Comparison of ENCODE assay signal across 8 mouse cellular contexts in the genomic region with DNA sequence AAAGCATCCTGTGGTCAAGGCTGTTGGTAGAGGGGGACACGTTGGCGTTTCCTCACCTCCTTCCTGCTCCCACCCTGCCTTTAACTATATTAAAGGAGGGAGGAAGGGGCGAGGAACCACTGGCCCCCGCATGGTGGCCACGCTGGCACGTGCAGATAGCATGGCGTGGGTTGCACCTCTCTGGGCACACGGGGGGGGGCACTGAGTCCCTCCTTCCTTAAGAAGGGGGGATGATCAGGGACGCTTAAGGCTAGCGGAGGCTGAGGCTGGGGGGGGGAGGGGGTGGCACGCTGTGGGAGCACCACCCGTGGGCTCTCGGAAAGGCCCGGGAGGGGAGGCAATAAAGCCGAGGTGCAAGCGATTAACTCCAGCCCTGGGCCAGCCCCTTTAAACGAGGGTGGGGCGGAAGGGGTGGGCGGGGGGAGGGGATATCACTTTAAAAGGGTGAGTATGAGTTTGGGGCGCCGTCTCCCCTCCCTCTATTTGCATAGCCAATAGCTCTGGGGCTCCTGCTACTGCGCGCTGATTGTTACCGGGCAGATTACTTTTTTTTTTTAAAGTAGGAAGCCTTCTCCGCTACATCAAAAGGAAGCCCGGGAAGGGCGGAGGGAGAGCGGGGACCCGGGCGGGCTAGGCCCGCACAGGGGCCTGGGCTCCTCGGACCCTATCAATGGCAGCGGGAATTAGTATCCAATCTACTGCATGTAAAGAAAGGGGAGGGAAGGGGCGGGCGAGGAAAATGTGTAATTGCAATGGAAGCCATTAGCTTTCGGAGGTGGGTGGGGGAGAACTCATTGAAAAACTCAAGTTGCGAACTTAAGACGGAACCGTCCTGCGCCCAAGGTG. TPM values are rescaled to one million over a fixed set of nuclear protein-coding genes. Genes with fewer than 3 reads are reported as not detected.
DNase-seq lines count a peak whose midpoint lies in the region; ATAC-seq lines count a peak whose summit lies in the region.

Gene Ccnd2 (minus strand): TSS at position 88 of the 846 bp plus-strand sequence.

- peaks cover 12% of the 10 kb centered on the region; the same call in 1 of the 2 replicates for H3K9me3 ChIP-seq in erythroblast, embryonic 14.5 days (ENCODE audit: control insufficient read depth, low read length)
- no peaks in the 10 kb centered on the region for H3K9me3 ChIP-seq in heart, embryonic 12.5 days (replicated peaks)
- no peaks in the 10 kb centered on the region for H3K9me3 ChIP-seq in kidney, embryonic 15.5 days (replicated peaks)
- H3K9me3 ChIP-seq in liver, embryonic 11.5 days (ENCODE audit: control insufficient read depth, low read length) = no peaks in the 10 kb centered on the region
- no peaks in the 10 kb centered on the region for H3K9me3 ChIP-seq in stomach, embryonic 16.5 days (replicated peaks; ENCODE audit: control insufficient read depth, low read length)

- no peaks in the 10 kb centered on the region for H3K36me3 ChIP-seq in erythroblast, embryonic 14.5 days (ENCODE audit: control insufficient read depth)
- no peaks in the 10 kb centered on the region for H3K36me3 ChIP-seq in heart, embryonic 12.5 days
- H3K36me3 ChIP-seq in kidney, embryonic 15.5 days = peaks cover under 1% of the 10 kb centered on the region; the same call in 1 of the 2 replicates
- no peaks in the 10 kb centered on the region for H3K36me3 ChIP-seq in liver, embryonic 11.5 days (ENCODE audit: control insufficient read depth, insufficient read depth, low read length)
- H3K36me3 ChIP-seq in stomach, embryonic 16.5 days (ENCODE audit: control insufficient read depth, insufficient read depth, low read length) = 0 out of 2 replicates have a peak, but pooled peaks cover 3% of the 10 kb centered on the region

- ATAC-seq in erythroblast, adult 5-6 weeks (replicated peaks; ENCODE audit: low FRiP score, poor library complexity, severe bottlenecking) = no peak
- peak; percentile 69 for ATAC-seq in heart, embryonic 12.5 days (ENCODE audit: insufficient number of reproducible peaks, low FRiP score)
- ATAC-seq in kidney, embryonic 15.5 days (replicated peaks; ENCODE audit: low FRiP score) = peak; percentile 75
- peak; percentile 80 for ATAC-seq in liver, embryonic 11.5 days (replicated peaks; ENCODE audit: low FRiP score)
- ATAC-seq in monocyte, adult 5-6 weeks (replicated peaks; ENCODE audit: insufficient number of reproducible peaks, low FRiP score, low TSS enrichment, poor library complexity, severe bottlenecking) = no peak
- ATAC-seq in stomach, embryonic 16.5 days (ENCODE audit: insufficient read depth, low FRiP score) = peak; percentile 81

- peak within 1 kb of the TSS; percentile 51 for H3K4me3 ChIP-seq in erythroblast, embryonic 14.5 days (replicated peaks)
- peak within 1 kb of the TSS; percentile 83 for H3K4me3 ChIP-seq in heart, embryonic 12.5 days
- peak within 1 kb of the TSS; percentile 71 for H3K4me3 ChIP-seq in kidney, embryonic 15.5 days (replicated peaks)
- peak within 1 kb of the TSS; percentile 75 for H3K4me3 ChIP-seq in liver, embryonic 11.5 days (ENCODE audit: low read depth, low read length)
- H3K4me3 ChIP-seq in stomach, embryonic 16.5 days (replicated peaks; ENCODE audit: low read length) = peak within 1 kb of the TSS; percentile 82

- H3K4me2 ChIP-seq in heart, embryonic 12.5 days = peak within 1 kb of the TSS; percentile 91
- H3K4me2 ChIP-seq in kidney, embryonic 15.5 days = peak within 1 kb of the TSS; percentile 91
- peak within 1 kb of the TSS; percentile 98 for H3K4me2 ChIP-seq in liver, embryonic 11.5 days
- H3K4me2 ChIP-seq in stomach, embryonic 16.5 days (ENCODE audit: low read depth, low read length) = peak within 1 kb of the TSS; percentile 96

- H3K27me3 ChIP-seq in erythroblast, embryonic 14.5 days (ENCODE audit: control insufficient read depth) = peaks cover 98% of the 10 kb centered on the region
- no peaks in the 10 kb centered on the region for H3K27me3 ChIP-seq in heart, embryonic 12.5 days (replicated peaks)
- H3K27me3 ChIP-seq in kidney, embryonic 15.5 days = peaks cover 9% of the 10 kb centered on the region; the same call in 1 of the 2 replicates
- H3K27me3 ChIP-seq in liver, embryonic 11.5 days (replicated peaks; ENCODE audit: control insufficient read depth, insufficient read depth, low read length) = peaks cover 38% of the 10 kb centered on the region
- no peaks in the 10 kb centered on the region for H3K27me3 ChIP-seq in stomach, embryonic 16.5 days (ENCODE audit: control insufficient read depth, insufficient read depth, low read length)

- H3K9ac ChIP-seq in heart, embryonic 12.5 days = peak within 1 kb of the TSS; percentile 71
- H3K9ac ChIP-seq in kidney, embryonic 15.5 days = peak within 1 kb of the TSS; percentile 56
- H3K9ac ChIP-seq in liver, embryonic 11.5 days (ENCODE audit: low read depth, low read length) = peak within 1 kb of the TSS; percentile 76
- peak within 1 kb of the TSS; percentile 78 for H3K9ac ChIP-seq in stomach, embryonic 16.5 days (ENCODE audit: low read length)

- DNase-seq in embryo, embryonic 11 days = peak; percentile 91
- DNase-seq in liver, embryonic 11.5 days (ENCODE audit: low spot score) = peak; percentile 80

- under 1% methylated on average over 40 of the region's 40 CpGs for WGBS in heart, embryonic 12.5 days
- WGBS in kidney, embryonic 15.5 days = under 1% methylated on average over 39 of the region's 40 CpGs
- 1% methylated on average over 40 of the region's 40 CpGs for WGBS in liver, embryonic 11.5 days
- WGBS in stomach, embryonic 16.5 days = under 1% methylated on average over 40 of the region's 40 CpGs

- peaks cover 41% of the 10 kb centered on the region for H3K4me1 ChIP-seq in erythroblast, embryonic 14.5 days (ENCODE audit: control insufficient read depth)
- H3K4me1 ChIP-seq in heart, embryonic 12.5 days (replicated peaks) = peaks cover 44% of the 10 kb centered on the region
- H3K4me1 ChIP-seq in kidney, embryonic 15.5 days = peaks cover 67% of the 10 kb centered on the region
- peaks cover 35% of the 10 kb centered on the region for H3K4me1 ChIP-seq in liver, embryonic 11.5 days (replicated peaks; ENCODE audit: control insufficient read depth, insufficient read depth, low read length)
- peaks cover 29% of the 10 kb centered on the region for H3K4me1 ChIP-seq in stomach, embryonic 16.5 days (ENCODE audit: control insufficient read depth, insufficient read depth, low read length)

- H3K27ac ChIP-seq in heart, embryonic 12.5 days (ENCODE audit: poor library complexity, severe bottlenecking) = peak within 1 kb of the TSS; percentile 90
- peak within 1 kb of the TSS; percentile 95 for H3K27ac ChIP-seq in kidney, embryonic 15.5 days
- peak within 1 kb of the TSS; percentile 93 for H3K27ac ChIP-seq in liver, embryonic 11.5 days (ENCODE audit: low read depth, low read length)
- H3K27ac ChIP-seq in stomach, embryonic 16.5 days (ENCODE audit: low read length) = peak within 1 kb of the TSS; percentile 97

RNA-seq across cellular contexts. Expression of gene Ccnd2, which starts in this region (rescaled TPM):
- polyA plus RNA-seq in erythroblast, embryonic 14.5 days (2012) = 0.64 and 0.74 TPM in 2 replicates
- total RNA-seq in erythroblast, adult 5-6 weeks (2015; ENCODE audit: low replicate concordance) = 12.5 and 314 TPM in 2 replicates
- 4.1 and 5.3 TPM in 2 replicates for total RNA-seq in erythroblast, adult 5-6 weeks (2017; ENCODE audit: low replicate concordance)
- 650 and 669 TPM in 2 replicates for polyA plus RNA-seq in heart, embryonic 12.5 days (2016; fragmentation: Nextera tagmentation; extraction: Ambion mirVana)
- 666 and 667 TPM in 2 replicates for polyA plus RNA-seq in kidney, embryonic 15.5 days (2015; fragmentation: Nextera tagmentation; extraction: Ambion mirVana)
- polyA plus RNA-seq in liver, embryonic 11.5 days (2014; fragmentation: Nextera tagmentation; extraction: Ambion mirVana) = 273 and 275 TPM in 2 replicates
- total RNA-seq in monocyte, adult 5-6 weeks (2017) = 30.4 to 97.0 TPM (median 61.4 TPM) in 3 replicates
- polyA plus RNA-seq in stomach, embryonic 16.5 days (2015; fragmentation: Nextera tagmentation; extraction: Ambion mirVana) = 932 and 1,032 TPM in 2 replicates

Comparison
In these comparisons a context has a peak if more than half of its experiments do, and no peak if none do; other contexts are left out.
1. RNA of gene Ccnd2 (polyA plus RNA-seq): 932 to 1,032 TPM in stomach, embryonic 16.5 days, 666 to 667 TPM in kidney, embryonic 15.5 days, 650 to 669 TPM in heart, embryonic 12.5 days and 273 to 275 TPM in liver, embryonic 11.5 days; 0.64 to 0.74 TPM in erythroblast, embryonic 14.5 days; every median in the first group is over 100 times any median in the second.
2. ATAC-seq: peak in heart, embryonic 12.5 days (single experiment), kidney, embryonic 15.5 days (single experiment), liver, embryonic 11.5 days (single experiment) and stomach, embryonic 16.5 days (single experiment); none in erythroblast, adult 5-6 weeks (single experiment) and monocyte, adult 5-6 weeks (single experiment).
3. Peak in every context shown above with its lines, with median percentiles within 50 percentile points of each other: H3K4me3 ChIP-seq, H3K27ac ChIP-seq, H3K4me2 ChIP-seq and H3K9ac ChIP-seq.